Mouse (Mus musculus) adrenal gland, postnatal 14 days (tissue): ENCODE results near the gene Cldn34b3. TPM values are rescaled to one million over a fixed set of nuclear protein-coding genes. Genes with fewer than 3 reads are reported as not detected.
"Not testable (repeated sequence)": the region's sequence is repeated elsewhere in the genome, so short reads cannot be mapped to it uniquely, and the experiment has no call there.

Experiments
- DNase-seq: peaks from one replicate; pipeline ENCODE4 v3.0.0; 2021; ENCODE audit warnings: mixed read lengths
- long read RNA-seq, 2 experiments: library from polyadenylated mRNA; stranded (forward); transcript quantifications; one replicate each; pipeline ENCODE4 v2.0.0; 2021
- total RNA-seq: library from RNA; stranded (reverse); gene quantifications from 2 replicates; pipeline ENCODE4 v1.2.3, GENCODE M21; 2021

The Cldn34b3 gene
- total RNA-seq = not detected in 2 replicates
- long read RNA-seq, experiment 1 = 0 reads
- long read RNA-seq, experiment 2 = 0 reads

DNA sequence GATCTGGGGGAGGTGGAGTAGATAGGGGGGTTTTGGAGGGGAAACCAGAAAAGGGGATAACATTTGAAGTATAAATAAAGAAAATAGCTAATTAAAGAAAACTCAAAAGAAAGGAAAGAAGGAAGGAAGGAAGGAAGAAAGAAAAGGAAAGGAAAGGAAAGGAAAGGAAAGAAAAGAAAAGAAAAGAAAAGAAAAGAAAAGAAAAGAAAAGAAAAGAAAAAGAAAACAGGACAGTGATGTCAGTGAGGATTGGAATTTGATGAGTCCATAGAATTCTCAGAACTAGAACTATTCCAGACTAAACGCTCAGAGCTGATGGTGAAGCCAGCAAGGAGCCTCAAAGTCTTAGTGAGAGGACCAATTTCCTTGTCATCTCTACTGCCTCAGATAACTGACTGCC, at the start of gene Cldn34b3:
Gene Cldn34b3, plus strand, starts transcription at position 301 of the 400 bp plus-strand sequence.
- DNase-seq = not testable (repeated sequence)

Other genes with a start within 250 kb of the Cldn34b3 start
- gene Cldn34b4, start 129.0 kb downstream of the Cldn34b3 start, total RNA-seq = not detected in 2 replicates